Mouse (Mus musculus) stomach, postnatal 0 days (tissue): ENCODE data around the gene Colq. TPM values are rescaled to one million over a fixed set of nuclear protein-coding genes. Genes with fewer than 3 reads are reported as not detected.
"Not testable (repeated sequence)": the region's sequence is repeated elsewhere in the genome, so short reads cannot be mapped to it uniquely, and the experiment has no call there.

Source experiments
- ATAC-seq: fragments of 200-750 bp; cut with Nextera tagmentation; 2 replicates; pipeline ENCODE4 v1.8.0; 2017; ENCODE audit not compliant: low FRiP score, low TSS enrichment
- DNase-seq: peaks from one replicate; pipeline ENCODE4 v3.0.0-alpha.2; 2016; ENCODE audit warnings: low spot score
- H3K27ac ChIP-seq: fragments of 300-500 bp; sonication (generic); replicated peaks from 2 replicates; pipeline ENCODE4 v1.5.1; 2014; ENCODE audit warnings: mild to moderate bottlenecking, control low read depth
- H3K27me3 ChIP-seq: fragments of 300-500 bp; sonication (generic); 2 replicates; pipeline ENCODE4 v1.6.1; 2014; ENCODE audit warnings: low read length; ENCODE audit not compliant: control insufficient read depth, insufficient read depth
- H3K36me3 ChIP-seq: fragments of 300-500 bp; sonication (generic); 2 replicates; pipeline ENCODE4 v1.6.1; 2014; ENCODE audit warnings: low read length, mixed read lengths; ENCODE audit not compliant: control insufficient read depth, insufficient read depth
- H3K4me1 ChIP-seq: fragments of 300-500 bp; sonication (generic); replicated peaks from 2 replicates; pipeline ENCODE4 v1.6.1; 2014; ENCODE audit warnings: antibody characterized with exemption; ENCODE audit not compliant: control insufficient read depth, insufficient read depth
- H3K4me2 ChIP-seq: fragments of 300-500 bp; sonication (generic); replicated peaks from 2 replicates; pipeline ENCODE4 v1.6.1; 2014; ENCODE audit warnings: low read depth, mild to moderate bottlenecking, control low read depth, moderate library complexity
- H3K4me3 ChIP-seq: fragments of 300-500 bp; sonication (generic); 2 replicates; pipeline ENCODE4 v1.5.1; 2014; ENCODE audit warnings: low read depth, low read length, control low read depth
- H3K9ac ChIP-seq: fragments of 300-500 bp; sonication (generic); 2 replicates; pipeline ENCODE4 v1.6.1; 2014; ENCODE audit warnings: mild to moderate bottlenecking, low read length, control low read depth, mixed read lengths
- H3K9me3 ChIP-seq: fragments of 300-500 bp; sonication (generic); 2 replicates; pipeline ENCODE4 v1.6.1; 2016; ENCODE audit warnings: low read length; ENCODE audit not compliant: control insufficient read depth
- CTCF ChIP-seq: IDR thresholded peaks from 2 replicates; pipeline ENCODE4 v1.5.1; 2016; ENCODE audit warnings: antibody characterized with exemption, low read depth, mild to moderate bottlenecking, moderate library complexity
- EP300 ChIP-seq: optimal IDR thresholded peaks from 2 replicates; pipeline ENCODE3; 2016; ENCODE audit warnings: antibody characterized with exemption
- WGBS: fragments of 180-500 bp; shearing (Covaris S2); extraction: QIAGEN DNeasy Blood & Tissue Kit; methylation state at CpG from one replicate; pipeline ENCODE4 v1.1.7; 2014; 5-methylcytosine and 5-hydroxymethylcytosine counted together
- polyA plus RNA-seq: library from polyadenylated mRNA; unstranded; fragments of >200 nt; fragmentation: Nextera tagmentation; extraction: Ambion mirVana; gene quantifications from 2 replicates; pipeline ENCODE4 v1.2.1, GENCODE M21; 2015

Colq gene
- polyA plus RNA-seq, 1 experiment from 2014 or later, result 0.91 TPM

- no peaks in the 10 kb centered on the region for H3K4me1 ChIP-seq
- no peak for ATAC-seq
- DNase-seq, result no peak
- WGBS, result 81% methylated on average over 9 of the region's 9 CpGs
- no peak overlapping the region for H3K27ac ChIP-seq
- no peaks in the 10 kb centered on the region for H3K36me3 ChIP-seq
- no peak overlapping the region for H3K9ac ChIP-seq
- H3K27me3 ChIP-seq, result no peaks in the 10 kb centered on the region
- no peak overlapping the region for H3K4me2 ChIP-seq
- no peak overlapping the region for H3K4me3 ChIP-seq
- TF ChIP-seq CTCF (no peak), EP300 (no peak)
- H3K9me3 ChIP-seq, result no peaks in the 10 kb centered on the region
Measured at GRCm38 (mm10) chr14:31617204-31617603, 26.1 kb upstream of the Colq start.

GRCm38 (mm10) chr14:31613671-31614070, 22.5 kb upstream of the Colq start:
- TF ChIP-seq CTCF (no peak), EP300 (no peak)
- WGBS, result 74% methylated on average over 5 of the region's 5 CpGs
- Histone ChIP-seq H3K27ac (no peak overlapping the region), H3K4me3 (no peak overlapping the region), H3K9me3 (no peaks in the 10 kb centered on the region), H3K9ac (no peak overlapping the region), H3K27me3 (no peaks in the 10 kb centered on the region), H3K4me2 (no peak overlapping the region), H3K36me3 (no peaks in the 10 kb centered on the region), H3K4me1 (no peaks in the 10 kb centered on the region)
- ATAC-seq (no peak), DNase-seq (no peak)

GRCm38 (mm10) chr14:31611986-31612385, 20.8 kb upstream of the Colq start:
- 72% methylated on average over 4 of the region's 4 CpGs for WGBS
- Histone ChIP-seq H3K4me2 (no peak overlapping the region), H3K4me1 (no peaks in the 10 kb centered on the region), H3K27ac (no peak overlapping the region), H3K36me3 (no peaks in the 10 kb centered on the region), H3K27me3 (no peaks in the 10 kb centered on the region), H3K9me3 (no peaks in the 10 kb centered on the region), H3K9ac (no peak overlapping the region), H3K4me3 (no peak overlapping the region)
- DNase-seq (no peak), ATAC-seq (no peak)
- TF ChIP-seq EP300 (no peak), CTCF (peak; percentile 36; the same call in 1 of the 2 replicates)

GRCm38 (mm10) chr14:31605514-31605913, 14.4 kb upstream of the Colq start:
- no peak overlapping the region for H3K4me3 ChIP-seq

GRCm38 (mm10) chr14:31604916-31605315, 13.8 kb upstream of the Colq start:
- 79% methylated on average over 5 of the region's 5 CpGs for WGBS
- no peak overlapping the region for H3K4me3 ChIP-seq
- no peak for ATAC-seq
- DNase-seq, result peak; percentile 50
- no peak overlapping the region for H3K27ac ChIP-seq
- no peaks in the 10 kb centered on the region for H3K4me1 ChIP-seq
- no peaks in the 10 kb centered on the region for H3K9me3 ChIP-seq
- no peaks in the 10 kb centered on the region for H3K36me3 ChIP-seq
- no peak overlapping the region for H3K9ac ChIP-seq
- no peak overlapping the region for H3K4me2 ChIP-seq
- TF ChIP-seq CTCF, result peak; percentile 72
- TF ChIP-seq EP300, result no peak
- H3K27me3 ChIP-seq, result no peaks in the 10 kb centered on the region

More at GRCm38 (mm10) chr14:31605514-31605913, 14.4 kb upstream of the Colq start:
- Histone ChIP-seq H3K9me3 (no peaks in the 10 kb centered on the region), H3K4me1 (no peaks in the 10 kb centered on the region), H3K9ac (no peak overlapping the region), H3K27me3 (no peaks in the 10 kb centered on the region), H3K27ac (no peak overlapping the region), H3K36me3 (no peaks in the 10 kb centered on the region), H3K4me2 (no peak overlapping the region)
- TF ChIP-seq EP300 (no peak), CTCF (peak; percentile 49)
- no peak for ATAC-seq
- 52% methylated on average over 6 of the region's 6 CpGs for WGBS
- DNase-seq, result peak; percentile 21

- H3K4me1 ChIP-seq, H3K27me3 ChIP-seq, H3K9me3 ChIP-seq, H3K4me2 ChIP-seq, ATAC-seq, H3K4me3 ChIP-seq, DNase-seq, H3K27ac ChIP-seq, H3K9ac ChIP-seq, H3K36me3 ChIP-seq: not testable (repeated sequence)
- WGBS, result 88% methylated on average over 6 of the region's 6 CpGs
Measured at GRCm38 (mm10) chr14:31602616-31602979, 11.5 kb upstream of the Colq start.
